Mouse (Mus musculus): ENCODE measurements around the gene Anxa1. TPM values are rescaled to one million over a fixed set of nuclear protein-coding genes. Genes with fewer than 3 reads are reported as not detected.
A peak's percentile ranks its signal among the peaks of the same experiment; 100 is the strongest.

Anxa1 gene
- 10 to 100 TPM; 16.5 to 29.2 (median 17.5) TPM for total RNA-seq (2022)

GRCm38 (mm10) chr19:20390455-20390994 lies at the start of gene Anxa1:
Gene Anxa1 (minus strand): TSS chr19:20390944.
- peak; percentile 78 for DNase-seq (ENCODE audit: low spot score)

- DNase-seq (ENCODE audit: low spot score) = no peak
Measured at GRCm38 (mm10) chr19:20437043-20437442, 46.3 kb upstream of the Anxa1 start.

- DNase-seq (ENCODE audit: low spot score) = peak; percentile 52
Measured at GRCm38 (mm10) chr19:20434541-20434940, 43.8 kb upstream of the Anxa1 start.

GRCm38 (mm10) chr19:20433966-20434365 lies 43.2 kb upstream of the Anxa1 start:
- no peak for DNase-seq (ENCODE audit: low spot score)

- DNase-seq (ENCODE audit: low spot score) = no peak
Measured at GRCm38 (mm10) chr19:20426443-20427161, 35.9 kb upstream of the Anxa1 start.

GRCm38 (mm10) chr19:20411276-20411675 lies 20.5 kb upstream of the Anxa1 start:
- no peak for DNase-seq (ENCODE audit: low spot score)

GRCm38 (mm10) chr19:20409541-20410528 lies 19.1 kb upstream of the Anxa1 start:
- no peak for DNase-seq (ENCODE audit: low spot score)

- no peak for DNase-seq (ENCODE audit: low spot score)
Measured at GRCm38 (mm10) chr19:20406475-20406874, 15.7 kb upstream of the Anxa1 start.

- DNase-seq (ENCODE audit: low spot score) = no peak
Measured at GRCm38 (mm10) chr19:20405015-20405414, 14.3 kb upstream of the Anxa1 start.

- no peak for DNase-seq (ENCODE audit: low spot score)
Measured at GRCm38 (mm10) chr19:20403740-20404139, 13.0 kb upstream of the Anxa1 start.

- DNase-seq (ENCODE audit: low spot score) = no peak
Measured at GRCm38 (mm10) chr19:20403219-20403618, 12.5 kb upstream of the Anxa1 start.

GRCm38 (mm10) chr19:20402516-20403200 lies 11.9 kb upstream of the Anxa1 start:
- DNase-seq (ENCODE audit: low spot score) = no peak

- DNase-seq (ENCODE audit: low spot score) = no peak
Measured at GRCm38 (mm10) chr19:20401961-20402360, 11.2 kb upstream of the Anxa1 start.

GRCm38 (mm10) chr19:20399187-20399586 lies 8.4 kb upstream of the Anxa1 start:
- DNase-seq (ENCODE audit: low spot score) = no peak

GRCm38 (mm10) chr19:20397092-20397491 lies 6.3 kb upstream of the Anxa1 start:
- DNase-seq (ENCODE audit: low spot score) = no peak

GRCm38 (mm10) chr19:20393556-20394274 lies 3.0 kb upstream of the Anxa1 start:
- peak; percentile 18 for DNase-seq (ENCODE audit: low spot score)

GRCm38 (mm10) chr19:20389723-20390122 lies 1.0 kb downstream of the Anxa1 start:
- DNase-seq (ENCODE audit: low spot score) = no peak

- no peak for DNase-seq (ENCODE audit: low spot score)
Measured at GRCm38 (mm10) chr19:20389245-20389644, 1.5 kb downstream of the Anxa1 start.

- no peak for DNase-seq (ENCODE audit: low spot score)
Measured at GRCm38 (mm10) chr19:20388276-20388675, 2.5 kb downstream of the Anxa1 start.

- no peak for DNase-seq (ENCODE audit: low spot score)
Measured at GRCm38 (mm10) chr19:20386296-20386695, 4.4 kb downstream of the Anxa1 start.

- no peak for DNase-seq (ENCODE audit: low spot score)
Measured at GRCm38 (mm10) chr19:20385645-20386044, 5.1 kb downstream of the Anxa1 start.
